Mouse (Mus musculus) lung, postnatal 0 days (tissue): ENCODE measurements around the gene Cd300c2.
"Not testable (repeated sequence)": the region's sequence is repeated elsewhere in the genome, so short reads cannot be mapped to it uniquely, and the experiment has no call there.

Experiments used
- CTCF ChIP-seq: IDR thresholded peaks from 2 replicates; pipeline ENCODE4 v1.5.1; 2016; ENCODE audit warnings: antibody characterized with exemption, mild to moderate bottlenecking
- EP300 ChIP-seq: IDR thresholded peaks from 2 replicates; pipeline ENCODE4 v1.6.1; 2016; ENCODE audit warnings: antibody characterized with exemption, mild to moderate bottlenecking, control low read depth

GRCm38 (mm10) chr11:115037669-115038068 is 36.0 kb upstream of the Cd300c2 start, which contains the start of gene Cd300ld5:
- not testable (repeated sequence) for TF ChIP-seq CTCF, EP300
